Mouse (Mus musculus): ENCODE results near the gene Kmt2d. TPM values are rescaled to one million over a fixed set of nuclear protein-coding genes. Genes with fewer than 3 reads are reported as not detected.

Kmt2d gene
- polyA plus RNA-seq, 1 experiment from 2014 or later: 14.7 TPM

DNA sequence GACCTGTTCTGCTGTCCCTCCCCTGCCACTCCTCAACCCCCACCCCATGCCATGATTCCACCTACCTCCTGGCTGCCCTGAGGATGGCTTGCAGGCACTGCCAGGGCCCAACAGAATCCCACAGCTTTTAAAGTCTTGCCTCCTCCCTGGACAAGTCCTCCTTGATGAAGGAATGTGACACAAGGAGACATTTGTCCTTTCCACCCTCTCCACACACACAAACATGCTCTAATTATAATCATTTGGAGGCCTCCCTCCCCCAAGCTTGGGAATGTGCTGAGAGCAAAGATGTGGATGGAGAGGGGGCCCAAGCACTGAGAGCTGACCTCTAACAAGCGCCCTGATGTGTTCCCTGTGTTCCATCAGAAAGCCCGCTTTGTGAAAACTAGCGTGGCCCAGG is 61.6 kb downstream of the Kmt2d start, which contains the start of gene Ddn:
TSS of gene Ddn (minus strand) at position 101 of the 400 bp plus-strand sequence.
- Histone ChIP-seq H3K27ac (no peak within 1 kb of the TSS), H3K4me1 (peaks cover 40% of the 10 kb centered on the region), H3K27me3 (peaks cover 69% of the 10 kb centered on the region), H3K9me3 (no peaks in the 10 kb centered on the region), H3K4me3 (peak within 1 kb of the TSS; percentile 49), H3K9ac (peak within 1 kb of the TSS; percentile 67; the same call in 1 of the 2 replicates), H3K36me3 (peaks cover 37% of the 10 kb centered on the region), H3K4me2 (replicated peaks) (peak within 1 kb of the TSS; percentile 83)
- no peak for ATAC-seq (ENCODE audit: low FRiP score, low read depth)
- WGBS: 45% methylated on average over 3 of the region's 3 CpGs

DNA sequence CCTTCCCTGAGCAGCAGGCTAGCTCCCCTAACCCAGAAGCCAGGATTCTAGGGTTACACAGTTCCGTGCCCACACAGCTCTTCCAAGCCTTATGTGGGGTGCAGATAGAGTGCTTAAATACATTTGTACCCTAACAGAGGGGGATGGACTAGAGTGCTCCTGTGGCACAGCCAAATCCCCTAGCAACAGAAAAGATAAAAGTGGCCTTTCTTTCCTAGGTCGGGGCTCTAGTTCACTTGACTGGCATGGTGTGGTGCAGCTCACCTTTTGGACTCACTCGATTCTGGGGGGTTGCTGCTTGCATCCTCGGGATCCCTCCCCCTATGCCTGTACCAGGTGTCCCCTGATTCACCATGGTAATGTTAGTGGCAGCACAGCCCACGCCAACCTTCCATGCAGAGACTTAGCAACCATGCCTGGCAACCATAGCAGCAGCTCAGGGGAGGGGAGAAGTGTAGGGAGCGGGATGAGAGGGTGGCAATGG is 62.3 kb downstream of the Kmt2d start:
- Histone ChIP-seq H3K27ac (no peak overlapping the region), H3K4me1 (peaks cover 44% of the 10 kb centered on the region), H3K27me3 (peaks cover 75% of the 10 kb centered on the region), H3K4me3 (peak overlapping the region; percentile 49), H3K9me3 (no peaks in the 10 kb centered on the region), H3K36me3 (peaks cover 30% of the 10 kb centered on the region), H3K4me2 (replicated peaks) (peak overlapping the region; percentile 83; the same call in 1 of the 2 replicates), H3K9ac (0 out of 2 replicates have a peak overlapping the region, but pooled peaks have one; percentile 67)
- 6% methylated on average over 6 of the region's 6 CpGs for WGBS
- no peak for ATAC-seq (ENCODE audit: low FRiP score, low read depth)

DNA sequence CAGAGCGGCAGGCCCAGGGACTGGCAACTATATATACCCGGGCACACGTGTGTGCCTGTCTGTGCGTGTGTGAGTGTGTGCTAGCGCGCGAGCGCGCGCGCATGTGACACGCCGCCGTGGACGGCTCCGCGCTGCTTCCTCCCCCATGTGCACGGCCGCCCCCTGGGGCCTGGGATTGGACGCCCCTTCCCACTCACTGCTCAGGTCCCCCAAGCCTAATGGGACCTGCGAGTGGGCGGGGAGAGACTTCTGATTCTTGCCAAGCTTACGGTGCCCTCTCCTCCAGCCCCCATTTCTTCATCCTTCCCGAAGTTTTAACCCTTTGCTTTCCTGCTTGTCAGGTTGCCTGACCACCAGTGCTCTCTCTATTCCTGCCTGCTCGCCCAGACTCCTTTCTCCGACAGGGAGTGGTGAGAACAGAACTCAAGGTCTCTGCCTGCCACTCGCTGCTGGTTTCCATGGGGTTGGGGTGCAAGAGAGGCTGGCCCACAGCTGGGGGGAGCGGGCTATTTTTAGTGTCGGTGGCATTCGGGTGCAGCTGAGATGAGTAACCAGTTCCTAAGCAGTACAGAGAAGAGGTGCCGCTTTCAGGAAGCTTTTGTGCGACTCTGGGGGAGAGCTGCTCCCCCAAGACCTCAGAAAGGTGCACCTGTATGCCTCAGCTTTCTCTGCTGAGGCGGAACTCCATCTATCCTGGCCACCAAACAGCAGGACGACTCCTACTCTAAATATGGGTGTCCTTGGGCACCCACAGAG is 62.9 kb downstream of the Kmt2d start:
- no peaks in the 10 kb centered on the region for H3K9me3 ChIP-seq

DNA sequence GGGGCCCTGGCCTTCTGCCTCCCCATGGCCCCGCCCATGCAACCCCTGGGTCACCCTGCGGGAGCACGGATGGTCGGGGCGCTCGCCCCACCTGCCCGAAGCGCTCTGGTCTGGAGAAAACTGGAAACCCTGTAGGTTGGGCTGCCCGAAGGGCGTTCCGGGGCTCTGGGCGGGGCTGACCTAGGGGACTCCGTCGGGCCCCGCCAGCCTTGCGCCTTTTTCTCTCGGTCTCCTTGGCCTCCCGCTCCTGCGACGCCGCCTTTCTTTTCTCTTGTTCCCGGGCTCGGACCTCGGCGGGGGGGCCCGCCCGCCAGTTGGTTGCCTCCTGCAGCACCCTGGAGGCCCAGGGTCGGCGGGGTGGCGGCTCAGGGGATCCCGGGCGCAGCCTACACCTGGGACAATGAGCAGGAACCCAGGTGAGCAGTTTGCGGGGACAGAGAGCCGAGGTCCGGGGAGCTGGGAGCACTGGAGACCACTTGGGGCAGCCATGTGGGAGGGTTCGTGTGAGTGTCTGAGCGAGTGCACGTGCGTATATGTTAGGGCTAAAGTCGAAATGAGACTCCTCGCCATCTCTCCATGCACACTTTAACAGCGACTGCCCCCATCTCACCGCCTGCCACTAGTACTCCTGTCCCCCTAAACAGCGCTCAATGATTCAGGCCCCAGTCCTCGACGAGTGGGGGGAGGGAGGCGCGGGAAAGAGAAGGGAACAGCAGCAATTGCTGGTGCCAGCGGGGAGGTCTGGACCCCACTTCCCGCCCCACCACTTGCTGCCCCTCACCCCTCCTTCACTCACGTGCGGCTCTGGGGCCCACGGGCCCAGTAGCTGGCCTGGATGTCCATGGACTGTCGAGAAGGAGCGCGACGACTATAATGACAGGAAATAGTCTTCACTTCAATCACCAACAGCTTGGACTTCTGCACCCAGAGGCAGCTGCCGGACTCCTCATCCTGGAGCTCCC is 63.9 kb downstream of the Kmt2d start:
- H3K4me3 ChIP-seq: peak overlapping the region; percentile 49
- H3K4me2 ChIP-seq (replicated peaks): peak overlapping the region; percentile 83
- peak overlapping the region; percentile 67 for H3K9ac ChIP-seq
- peaks cover 47% of the 10 kb centered on the region for H3K4me1 ChIP-seq
- peaks cover 91% of the 10 kb centered on the region for H3K27me3 ChIP-seq
- under 1% methylated on average over 58 of the region's 58 CpGs for WGBS
- H3K36me3 ChIP-seq: peaks cover 14% of the 10 kb centered on the region
- ATAC-seq (ENCODE audit: low FRiP score, low read depth): no peak
- H3K9me3 ChIP-seq: no peaks in the 10 kb centered on the region
- H3K27ac ChIP-seq: no peak overlapping the region

More for the DNA sequence above, 62.9 kb downstream of the Kmt2d start:
- 2% methylated on average over 18 of the region's 34 CpGs for WGBS
- peak overlapping the region; percentile 83 for H3K4me2 ChIP-seq (replicated peaks)
- ATAC-seq (ENCODE audit: low FRiP score, low read depth): 0 out of 2 replicates have a peak, but pooled peaks have one; percentile 25
- H3K27me3 ChIP-seq: peaks cover 81% of the 10 kb centered on the region
- H3K36me3 ChIP-seq: peaks cover 24% of the 10 kb centered on the region
- H3K4me3 ChIP-seq: peak overlapping the region; percentile 49
- H3K9ac ChIP-seq: peak overlapping the region; percentile 67
- H3K4me1 ChIP-seq: peaks cover 47% of the 10 kb centered on the region
- H3K27ac ChIP-seq: no peak overlapping the region

DNA sequence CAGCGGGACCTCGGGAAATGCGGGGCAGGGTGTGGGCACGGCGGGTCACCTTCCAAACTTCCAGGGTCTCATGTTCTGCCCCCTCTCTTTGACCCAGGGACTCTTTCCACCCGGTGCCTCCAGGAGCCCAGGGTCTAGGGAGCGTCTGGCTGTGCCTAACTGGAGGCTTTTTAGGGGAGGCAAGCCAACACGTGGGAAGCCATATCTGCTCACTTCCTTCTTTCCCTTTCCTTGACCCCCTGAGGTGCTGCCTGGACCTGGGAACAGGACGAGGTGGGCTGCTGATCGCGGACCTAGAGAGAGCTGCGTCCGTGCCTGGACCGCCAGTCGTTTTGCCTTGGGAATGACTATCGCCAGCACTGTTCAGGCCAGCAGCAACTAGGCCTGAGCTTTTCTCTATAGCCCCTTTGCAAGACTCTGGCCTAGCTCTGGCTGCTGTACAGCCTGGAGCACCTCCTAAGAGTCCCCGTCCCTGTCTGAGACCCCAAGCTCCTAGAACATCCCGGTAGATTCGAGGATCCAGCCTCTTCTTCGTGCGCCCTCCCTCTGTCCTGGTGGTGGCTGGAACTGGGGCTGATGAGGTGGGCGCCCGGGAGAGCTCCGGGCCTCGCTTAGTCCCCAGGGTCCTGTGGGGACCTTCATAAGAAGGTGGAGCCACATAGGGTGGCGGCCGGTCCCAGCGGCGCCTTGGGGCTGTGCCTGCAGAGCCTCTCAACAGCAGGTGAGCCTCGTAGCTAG is 64.8 kb downstream of the Kmt2d start:
- peak overlapping the region; percentile 49 for H3K4me3 ChIP-seq
- H3K27me3 ChIP-seq: peaks cover 99% of the 10 kb centered on the region
- no peak overlapping the region for H3K27ac ChIP-seq
- H3K4me1 ChIP-seq: peaks cover 47% of the 10 kb centered on the region
- H3K4me2 ChIP-seq (replicated peaks): peak overlapping the region; percentile 83
- no peaks in the 10 kb centered on the region for H3K9me3 ChIP-seq
- WGBS: 7% methylated on average over 30 of the region's 30 CpGs
- ATAC-seq (ENCODE audit: low FRiP score, low read depth): no peak
- H3K36me3 ChIP-seq: peaks cover 7% of the 10 kb centered on the region
- peak overlapping the region; percentile 67; the same call in 1 of the 2 replicates for H3K9ac ChIP-seq

DNA sequence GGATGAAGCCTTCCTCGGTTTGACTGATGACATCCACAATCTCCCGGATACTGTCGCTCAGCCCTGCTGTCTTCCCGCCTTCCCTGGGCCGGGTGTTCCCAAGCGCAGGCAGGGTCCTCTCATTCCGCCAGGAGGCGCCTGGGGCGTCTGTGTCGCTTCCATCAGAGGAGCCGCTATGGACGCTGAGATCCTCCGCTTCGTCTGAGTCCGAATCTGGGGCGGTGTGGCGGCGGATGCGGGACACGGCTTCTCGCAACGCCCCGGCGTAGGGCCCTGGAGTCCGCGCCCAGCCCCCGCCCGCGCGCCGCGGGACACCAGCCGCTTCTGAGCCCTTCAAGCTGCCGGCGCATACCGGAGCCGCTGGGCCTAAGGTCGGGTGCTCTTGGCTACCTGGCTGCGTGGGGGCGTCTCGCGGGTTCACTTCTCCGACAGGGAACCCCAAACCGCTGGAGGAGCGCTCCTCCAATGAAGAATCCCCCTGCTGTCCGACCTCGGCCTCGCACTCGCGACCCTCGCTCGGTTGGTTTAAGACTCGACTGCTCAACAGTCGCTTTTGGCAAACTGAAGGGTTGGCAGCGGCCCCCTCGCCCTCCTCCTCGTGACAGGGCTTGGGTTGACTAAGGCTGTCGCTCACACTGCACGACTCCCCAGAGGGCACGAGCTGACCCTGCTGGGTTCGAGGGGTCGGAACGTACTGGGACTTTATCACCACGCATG is 65.5 kb downstream of the Kmt2d start:
- H3K4me3 ChIP-seq: peak overlapping the region; percentile 49
- WGBS: under 1% methylated on average over 64 of the region's 64 CpGs
- ATAC-seq (ENCODE audit: low FRiP score, low read depth): no peak; the same call in 1 of the 2 replicates
- peak overlapping the region; percentile 57 for H3K9ac ChIP-seq
- H3K27me3 ChIP-seq: peaks cover 99% of the 10 kb centered on the region
- H3K9me3 ChIP-seq: no peaks in the 10 kb centered on the region
- no peaks in the 10 kb centered on the region for H3K36me3 ChIP-seq
- H3K4me2 ChIP-seq (replicated peaks): peak overlapping the region; percentile 83
- peaks cover 47% of the 10 kb centered on the region for H3K4me1 ChIP-seq
- no peak overlapping the region for H3K27ac ChIP-seq

DNA sequence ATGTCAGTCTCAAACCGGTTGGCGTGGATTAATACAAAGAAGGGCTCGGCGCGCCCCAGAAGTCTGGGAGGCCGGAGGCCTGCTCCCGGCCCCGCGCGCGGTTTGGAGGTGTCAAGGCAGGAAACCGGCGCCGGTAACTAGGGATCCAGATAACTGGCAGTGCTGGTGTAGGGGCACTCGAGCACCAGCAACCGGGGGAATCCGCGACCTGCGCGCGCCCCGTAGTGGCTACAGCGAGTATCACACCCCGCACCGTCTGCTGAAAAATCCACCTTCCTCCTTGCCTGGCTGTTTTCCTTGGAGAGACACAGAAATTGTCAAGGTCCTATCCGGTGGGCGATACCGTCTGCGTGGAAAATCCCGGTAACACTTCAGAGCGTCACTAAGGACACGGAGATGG is 67.0 kb downstream of the Kmt2d start:
- no peaks in the 10 kb centered on the region for H3K9me3 ChIP-seq
- peaks cover 99% of the 10 kb centered on the region for H3K27me3 ChIP-seq
- H3K9ac ChIP-seq: no peak overlapping the region
- WGBS: under 1% methylated on average over 32 of the region's 32 CpGs
- peak overlapping the region; percentile 24 for H3K4me3 ChIP-seq
- H3K4me2 ChIP-seq (replicated peaks): peak overlapping the region; percentile 52
- H3K36me3 ChIP-seq: no peaks in the 10 kb centered on the region
- peaks cover 47% of the 10 kb centered on the region for H3K4me1 ChIP-seq
- H3K27ac ChIP-seq: no peak overlapping the region
- no peak for ATAC-seq (ENCODE audit: low FRiP score, low read depth)

DNA sequence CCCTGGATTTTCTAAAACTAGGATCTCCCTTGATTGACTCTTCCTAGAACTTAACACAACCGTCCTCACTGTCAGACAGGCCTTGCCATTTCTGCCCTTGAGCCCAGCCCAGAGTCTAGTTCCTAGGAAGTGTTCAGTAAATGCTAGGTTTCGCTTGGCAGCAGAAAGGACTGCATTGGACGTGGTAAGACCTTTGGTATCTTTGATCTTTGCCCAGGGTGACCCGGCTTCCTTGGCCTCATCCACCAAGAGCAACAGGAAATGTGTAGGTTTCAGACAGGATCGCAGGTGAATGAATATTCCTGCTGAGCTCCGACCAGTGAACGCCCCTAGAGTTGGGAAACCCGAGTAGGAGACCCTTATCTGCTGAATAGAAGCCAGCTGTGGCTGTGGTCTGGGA is 68.1 kb downstream of the Kmt2d start:
- no peak overlapping the region for H3K27ac ChIP-seq
- WGBS: 3% methylated on average over 8 of the region's 8 CpGs

DNA sequence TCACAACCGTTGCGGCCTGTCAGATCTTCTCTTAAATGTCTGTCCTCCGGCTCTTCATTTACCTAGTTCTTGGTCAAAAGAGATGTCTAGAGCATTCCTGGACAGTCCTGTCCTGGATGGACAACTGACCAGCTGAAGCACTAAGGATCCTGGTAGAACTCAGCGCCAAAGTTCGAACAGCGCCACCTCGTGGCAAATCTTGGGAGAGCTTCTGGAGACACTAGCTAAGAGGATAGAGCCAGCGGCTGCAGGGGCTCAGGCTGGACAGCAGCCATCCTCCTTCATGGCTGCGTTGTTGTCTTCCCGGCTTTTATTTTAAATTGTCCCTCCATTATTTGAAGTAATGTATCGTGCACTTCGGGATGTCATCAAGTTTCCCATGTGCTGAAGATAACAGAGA is 71.6 kb downstream of the Kmt2d start:
- Histone ChIP-seq H3K27ac (no peak overlapping the region), H3K36me3 (no peaks in the 10 kb centered on the region), H3K9me3 (no peaks in the 10 kb centered on the region), H3K4me3 (no peak overlapping the region), H3K27me3 (peaks cover 99% of the 10 kb centered on the region), H3K9ac (no peak overlapping the region), H3K4me2 (replicated peaks) (no peak overlapping the region), H3K4me1 (peaks cover 17% of the 10 kb centered on the region)
- 11% methylated on average over 12 of the region's 12 CpGs for WGBS
- ATAC-seq (ENCODE audit: low FRiP score, low read depth): no peak

More for the DNA sequence above, 68.1 kb downstream of the Kmt2d start:
- H3K36me3 ChIP-seq: no peaks in the 10 kb centered on the region
- no peak overlapping the region for H3K4me3 ChIP-seq
- no peak overlapping the region; the same call in 1 of the 2 replicates for H3K9ac ChIP-seq
- H3K27me3 ChIP-seq: peaks cover 99% of the 10 kb centered on the region
- H3K4me1 ChIP-seq: peaks cover 39% of the 10 kb centered on the region
- no peak for ATAC-seq (ENCODE audit: low FRiP score, low read depth)
- no peaks in the 10 kb centered on the region for H3K9me3 ChIP-seq
- H3K4me2 ChIP-seq (replicated peaks): no peak overlapping the region

DNA sequence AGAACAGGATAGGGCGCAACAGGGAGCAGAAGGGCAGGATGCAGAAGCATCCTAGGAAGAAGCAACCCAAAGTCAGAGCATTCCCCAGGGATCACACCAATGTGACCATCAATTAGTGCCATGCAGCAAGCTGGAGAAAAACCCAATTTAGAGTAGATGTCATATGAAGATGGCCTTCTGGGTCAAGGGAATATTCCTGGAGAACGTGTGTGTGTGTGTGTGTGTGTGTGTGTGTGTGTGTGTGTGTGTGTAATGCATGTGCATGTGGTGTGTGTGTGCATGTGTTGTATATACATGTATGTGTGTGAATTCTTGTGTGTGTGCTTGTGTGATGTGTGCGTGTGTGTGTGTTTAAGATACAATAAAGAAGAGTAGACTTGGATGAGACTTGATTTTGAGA is 72.1 kb downstream of the Kmt2d start:
- no peak for ATAC-seq (ENCODE audit: low FRiP score, low read depth)
- 46% methylated on average over 3 of the region's 3 CpGs for WGBS
- Histone ChIP-seq H3K4me3 (no peak overlapping the region), H3K9me3 (no peaks in the 10 kb centered on the region), H3K4me1 (peaks cover 16% of the 10 kb centered on the region), H3K36me3 (no peaks in the 10 kb centered on the region), H3K9ac (no peak overlapping the region), H3K27me3 (peaks cover 100% of the 10 kb centered on the region), H3K4me2 (replicated peaks) (no peak overlapping the region), H3K27ac (no peak overlapping the region)

All from limb, embryonic 13.5 days (tissue).